Mouse (Mus musculus): ENCODE data around the gene Elovl6. TPM values are rescaled to one million over a fixed set of nuclear protein-coding genes. Genes with fewer than 3 reads are reported as not detected.

Gene Elovl6
- polyA plus RNA-seq, 1 experiment = 3.1 TPM

DNA sequence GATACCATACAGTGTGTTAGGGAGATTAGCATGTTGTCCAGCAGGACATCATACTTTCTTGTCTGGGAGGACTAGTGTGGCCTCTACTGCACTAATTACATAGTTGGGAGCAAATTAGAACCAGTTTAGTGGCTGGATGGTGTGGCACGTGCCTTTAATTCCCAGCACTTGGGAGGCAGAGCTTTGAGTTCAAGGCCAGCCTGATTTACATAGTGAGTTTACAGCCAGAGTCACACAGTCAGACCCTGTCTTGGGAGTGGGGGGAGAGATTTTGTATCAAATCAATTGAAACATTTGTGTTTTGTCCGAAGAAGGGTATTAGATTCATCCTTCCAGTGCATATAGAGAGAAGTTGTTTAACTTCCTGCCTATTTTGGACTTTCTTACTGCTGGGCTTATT lies 8.7 kb downstream of the Elovl6 start:
- 87% methylated on average over 2 of the region's 2 CpGs for WGBS
- Histone ChIP-seq H3K36me3 (ENCODE audit: control insufficient read depth, insufficient read depth, low read length) (no peaks in the 10 kb centered on the region; the same call in 1 of the 2 replicates), H3K4me1 (ENCODE audit: control insufficient read depth, insufficient read depth, insufficient read length) (no peaks in the 10 kb centered on the region), H3K27ac (ENCODE audit: insufficient read depth, low read length) (no peak overlapping the region), H3K4me3 (ENCODE audit: extremely low read depth, insufficient read depth, insufficient read length) (no peak overlapping the region), H3K27me3 (ENCODE audit: control insufficient read depth, insufficient read depth, low read length) (no peaks in the 10 kb centered on the region)
- DNase-seq (ENCODE audit: low read depth in 1 of 2, low spot score in 2 of 2) = no peak
- no peak for TF ChIP-seq POLR2A (IDR thresholded peaks at IDR 0.05; ENCODE audit: low read depth, low read length)
- TF ChIP-seq CTCF (IDR thresholded peaks at IDR 0.05; ENCODE audit: extremely low read depth, insufficient read depth, insufficient read length, insufficient replicate concordance) = no peak

DNA sequence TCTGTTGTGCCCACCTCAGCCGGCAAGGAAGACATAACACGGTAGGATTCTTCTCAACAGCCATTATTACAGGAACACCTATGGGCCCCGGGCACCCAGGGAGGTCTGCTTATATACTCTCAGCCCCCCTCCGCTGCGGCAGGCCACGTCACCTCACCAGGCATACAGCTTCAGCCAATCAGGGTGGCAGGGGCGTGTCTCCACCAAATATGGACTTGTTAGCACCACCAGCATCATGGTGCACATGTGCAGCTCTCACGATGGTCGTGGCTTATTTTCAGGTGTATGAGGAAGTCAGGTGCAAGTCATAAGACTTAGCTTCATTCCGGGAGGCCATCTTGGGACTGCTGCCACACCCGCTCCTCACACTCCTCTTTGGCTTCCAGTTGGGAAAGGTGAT lies 9.3 kb downstream of the Elovl6 start:
- H3K4me1 ChIP-seq (ENCODE audit: control insufficient read depth, insufficient read depth, insufficient read length) = no peaks in the 10 kb centered on the region
- no peak for DNase-seq (ENCODE audit: low read depth in 1 of 2, low spot score in 2 of 2)
- 94% methylated on average over 11 of the region's 11 CpGs for WGBS
- H3K27me3 ChIP-seq (ENCODE audit: control insufficient read depth, insufficient read depth, low read length) = no peaks in the 10 kb centered on the region
- no peaks in the 10 kb centered on the region; the same call in 1 of the 2 replicates for H3K36me3 ChIP-seq (ENCODE audit: control insufficient read depth, insufficient read depth, low read length)
- no peak overlapping the region for H3K4me3 ChIP-seq (ENCODE audit: extremely low read depth, insufficient read depth, insufficient read length)
- no peak for TF ChIP-seq POLR2A (IDR thresholded peaks at IDR 0.05; ENCODE audit: low read depth, low read length)
- no peak for TF ChIP-seq CTCF (IDR thresholded peaks at IDR 0.05; ENCODE audit: extremely low read depth, insufficient read depth, insufficient read length, insufficient replicate concordance)
- H3K27ac ChIP-seq (ENCODE audit: insufficient read depth, low read length) = no peak overlapping the region

DNA sequence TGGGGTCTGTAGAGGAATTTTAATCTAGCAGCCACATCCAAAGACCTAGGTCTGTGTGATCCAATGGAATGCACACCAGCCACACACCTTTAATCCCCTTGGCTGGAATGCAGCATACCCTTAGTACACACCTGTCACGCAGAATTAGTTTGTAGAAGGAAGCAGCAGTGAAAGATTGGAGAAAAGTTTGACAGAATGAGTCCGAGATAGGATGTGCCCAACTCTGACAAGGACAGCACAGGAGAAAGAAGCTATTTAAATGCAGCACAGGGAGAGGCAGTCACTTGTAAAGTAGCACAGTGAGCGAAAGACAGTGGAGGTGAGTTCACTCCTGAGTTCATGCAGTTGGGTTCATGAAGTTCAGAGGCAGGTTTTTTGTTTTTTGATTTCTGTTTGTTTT lies 11.2 kb downstream of the Elovl6 start:
- TF ChIP-seq CTCF (IDR thresholded peaks at IDR 0.05; ENCODE audit: extremely low read depth, insufficient read depth, insufficient read length, insufficient replicate concordance) = no peak
- TF ChIP-seq POLR2A (IDR thresholded peaks at IDR 0.05; ENCODE audit: low read depth, low read length) = no peak
- Histone ChIP-seq H3K36me3 (ENCODE audit: control insufficient read depth, insufficient read depth, low read length) (no peaks in the 10 kb centered on the region; the same call in 1 of the 2 replicates), H3K4me1 (ENCODE audit: control insufficient read depth, insufficient read depth, insufficient read length) (no peaks in the 10 kb centered on the region), H3K27me3 (ENCODE audit: control insufficient read depth, insufficient read depth, low read length) (no peaks in the 10 kb centered on the region), H3K27ac (ENCODE audit: insufficient read depth, low read length) (no peak overlapping the region), H3K4me3 (ENCODE audit: extremely low read depth, insufficient read depth, insufficient read length) (no peak overlapping the region)
- WGBS = 97% methylated on average over 3 of the region's 3 CpGs
- DNase-seq (ENCODE audit: low read depth in 1 of 2, low spot score in 2 of 2) = no peak

DNA sequence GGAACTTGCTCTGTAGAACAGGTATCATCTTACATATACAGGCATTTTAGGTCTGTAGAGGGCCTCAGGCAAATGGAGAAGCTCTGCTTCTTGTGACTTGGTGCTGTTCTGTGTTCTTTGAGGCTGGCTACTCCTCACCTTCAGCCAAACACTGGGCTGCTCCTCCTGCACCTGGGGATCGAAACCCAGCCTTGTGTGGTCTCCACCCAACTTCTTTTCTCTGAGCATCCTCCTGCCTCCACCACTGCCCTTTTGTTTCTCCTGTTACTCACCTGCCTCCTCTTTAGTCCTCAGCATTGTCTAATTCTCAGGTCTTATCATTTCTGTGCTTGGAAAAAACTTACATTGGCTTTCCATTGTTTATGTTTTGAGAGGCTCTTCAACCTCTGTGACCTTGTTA lies 12.1 kb downstream of the Elovl6 start:
- Histone ChIP-seq H3K36me3 (ENCODE audit: control insufficient read depth, insufficient read depth, low read length) (no peaks in the 10 kb centered on the region; the same call in 1 of the 2 replicates), H3K4me1 (ENCODE audit: control insufficient read depth, insufficient read depth, insufficient read length) (no peaks in the 10 kb centered on the region), H3K27me3 (ENCODE audit: control insufficient read depth, insufficient read depth, low read length) (no peaks in the 10 kb centered on the region), H3K27ac (ENCODE audit: insufficient read depth, low read length) (no peak overlapping the region), H3K4me3 (ENCODE audit: extremely low read depth, insufficient read depth, insufficient read length) (no peak overlapping the region)
- WGBS = 92% methylated on average over 1 of the region's 1 CpGs
- no peak for DNase-seq (ENCODE audit: low read depth in 1 of 2, low spot score in 2 of 2)
- no peak for TF ChIP-seq POLR2A (IDR thresholded peaks at IDR 0.05; ENCODE audit: low read depth, low read length)
- TF ChIP-seq CTCF (IDR thresholded peaks at IDR 0.05; ENCODE audit: extremely low read depth, insufficient read depth, insufficient read length, insufficient replicate concordance) = no peak

DNA sequence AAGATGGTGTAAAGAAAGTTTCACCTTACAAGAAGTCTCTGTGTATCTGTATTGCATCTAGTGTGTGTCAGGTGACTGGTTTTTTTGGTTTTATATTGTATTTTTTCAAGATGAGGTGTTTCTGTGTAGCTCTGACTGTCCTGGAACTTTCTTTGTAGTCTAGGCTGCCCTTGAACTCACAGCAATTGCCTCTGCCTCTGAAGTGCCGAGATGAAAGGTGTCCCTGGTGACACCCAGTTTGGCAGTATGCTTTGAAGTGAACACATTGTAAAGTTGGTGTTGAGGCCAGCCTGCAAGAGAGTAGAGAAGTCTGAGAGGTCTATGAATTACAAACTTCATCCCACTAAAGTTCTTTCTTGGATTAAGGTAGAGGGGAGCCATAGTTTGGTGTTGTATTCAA lies 13.1 kb downstream of the Elovl6 start:
- H3K36me3 ChIP-seq (ENCODE audit: control insufficient read depth, insufficient read depth, low read length) = no peaks in the 10 kb centered on the region; the same call in 1 of the 2 replicates
- 55% methylated on average over 1 of the region's 1 CpGs for WGBS

DNA sequence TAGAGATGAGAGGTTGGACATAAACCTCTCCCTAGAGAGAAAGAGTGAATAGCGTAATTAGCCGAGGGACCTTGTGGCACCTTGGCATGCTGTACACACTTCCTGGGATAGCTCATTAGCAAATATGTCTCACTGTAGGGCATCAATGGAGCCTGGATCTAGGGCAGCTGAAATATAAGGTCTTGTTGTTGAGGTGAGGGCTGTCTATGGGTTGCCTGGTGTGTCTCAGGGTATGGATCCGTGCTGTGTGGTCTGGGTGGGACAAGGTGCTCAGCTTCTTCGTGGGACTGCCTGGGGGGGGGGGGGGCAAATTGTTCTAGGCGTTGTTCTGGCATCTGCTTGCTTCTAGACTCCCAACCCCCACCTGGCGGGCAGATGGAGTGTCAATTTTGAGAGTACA lies 13.6 kb downstream of the Elovl6 start:
- no peaks in the 10 kb centered on the region; the same call in 1 of the 2 replicates for H3K36me3 ChIP-seq (ENCODE audit: control insufficient read depth, insufficient read depth, low read length)
- H3K4me3 ChIP-seq (ENCODE audit: extremely low read depth, insufficient read depth, insufficient read length) = no peak overlapping the region
- H3K4me1 ChIP-seq (ENCODE audit: control insufficient read depth, insufficient read depth, insufficient read length) = no peaks in the 10 kb centered on the region
- WGBS = 92% methylated on average over 6 of the region's 6 CpGs
- no peak for TF ChIP-seq CTCF (IDR thresholded peaks at IDR 0.05; ENCODE audit: extremely low read depth, insufficient read depth, insufficient read length, insufficient replicate concordance)
- no peak for TF ChIP-seq POLR2A (IDR thresholded peaks at IDR 0.05; ENCODE audit: low read depth, low read length)
- H3K27ac ChIP-seq (ENCODE audit: insufficient read depth, low read length) = no peak overlapping the region
- H3K27me3 ChIP-seq (ENCODE audit: control insufficient read depth, insufficient read depth, low read length) = no peaks in the 10 kb centered on the region
- no peak for DNase-seq (ENCODE audit: low read depth in 1 of 2, low spot score in 2 of 2)

More for the DNA sequence above, 13.1 kb downstream of the Elovl6 start:
- Histone ChIP-seq H3K27me3 (ENCODE audit: control insufficient read depth, insufficient read depth, low read length) (no peaks in the 10 kb centered on the region), H3K4me1 (ENCODE audit: control insufficient read depth, insufficient read depth, insufficient read length) (no peaks in the 10 kb centered on the region), H3K4me3 (ENCODE audit: extremely low read depth, insufficient read depth, insufficient read length) (no peak overlapping the region), H3K27ac (ENCODE audit: insufficient read depth, low read length) (no peak overlapping the region)
- TF ChIP-seq POLR2A (IDR thresholded peaks at IDR 0.05; ENCODE audit: low read depth, low read length) (no peak), CTCF (IDR thresholded peaks at IDR 0.05; ENCODE audit: extremely low read depth, insufficient read depth, insufficient read length, insufficient replicate concordance) (no peak)
- no peak for DNase-seq (ENCODE audit: low read depth in 1 of 2, low spot score in 2 of 2)

DNA sequence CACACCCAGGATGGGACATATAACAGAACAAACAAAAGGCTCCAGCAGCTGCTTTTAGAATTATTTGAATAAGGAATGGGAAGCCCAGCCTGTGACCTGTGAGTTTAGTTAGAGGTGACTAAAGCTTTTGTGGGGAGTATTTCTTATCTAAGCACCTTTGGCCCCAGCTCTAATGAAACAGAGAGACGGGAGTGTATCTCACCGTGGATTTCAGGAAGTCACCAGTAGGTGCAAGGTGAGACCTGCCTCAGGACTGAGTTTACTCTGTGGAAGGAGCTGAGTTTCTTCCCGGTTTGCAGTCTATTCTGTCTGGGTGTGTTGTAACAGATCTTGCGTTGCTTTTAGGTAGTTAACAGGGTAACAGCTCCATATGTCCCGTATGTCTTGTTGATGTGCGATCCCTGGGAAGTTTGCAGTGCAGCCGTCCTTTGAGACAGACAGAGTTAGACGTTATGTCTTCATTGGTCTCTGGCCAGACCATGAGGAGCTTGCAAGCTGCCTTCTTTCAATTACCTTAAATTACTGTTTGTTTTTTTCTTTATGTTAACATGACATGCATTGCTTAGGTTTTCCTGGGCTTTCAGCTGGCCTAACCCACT lies 15.8 kb downstream of the Elovl6 start:
- Histone ChIP-seq H3K36me3 (ENCODE audit: control insufficient read depth, insufficient read depth, low read length) (no peaks in the 10 kb centered on the region), H3K4me3 (ENCODE audit: extremely low read depth, insufficient read depth, insufficient read length) (no peak overlapping the region), H3K4me1 (ENCODE audit: control insufficient read depth, insufficient read depth, insufficient read length) (peaks cover 9% of the 10 kb centered on the region; the same call in 1 of the 2 replicates), H3K27ac (ENCODE audit: insufficient read depth, low read length) (no peak overlapping the region), H3K27me3 (ENCODE audit: control insufficient read depth, insufficient read depth, low read length) (no peaks in the 10 kb centered on the region)
- 83% methylated on average over 8 of the region's 8 CpGs for WGBS
- no peak for DNase-seq (ENCODE audit: low read depth in 1 of 2, low spot score in 2 of 2)
- TF ChIP-seq CTCF (IDR thresholded peaks at IDR 0.05; ENCODE audit: extremely low read depth, insufficient read depth, insufficient read length, insufficient replicate concordance) (no peak), POLR2A (IDR thresholded peaks at IDR 0.05; ENCODE audit: low read depth, low read length) (no peak)
